Mouse (Mus musculus) thymus, adult 2 months (tissue): ENCODE results near the gene Kat8. TPM values are rescaled to one million over a fixed set of nuclear protein-coding genes. Genes with fewer than 3 reads are reported as not detected.

Experiments
- DNase-seq: peaks from one replicate; pipeline ENCODE4 v3.0.0; 2021
- H3K27ac ChIP-seq: fragments of 200-500 bp; 2 replicates; pipeline ENCODE4 v1.5.1; 2012; ENCODE audit warnings: low read length, control low read depth; ENCODE audit not compliant: control insufficient read depth, insufficient read depth
- H3K27me3 ChIP-seq: fragments of 200-500 bp; 2 replicates; pipeline ENCODE4 v1.6.1; 2012; ENCODE audit warnings: mild to moderate bottlenecking, low read length, moderate library complexity, mixed read lengths; ENCODE audit not compliant: control insufficient read depth, insufficient read depth
- H3K36me3 ChIP-seq: fragments of 200-500 bp; 2 replicates; pipeline ENCODE4 v1.6.1; 2012; ENCODE audit warnings: mild to moderate bottlenecking, low read length, moderate library complexity; ENCODE audit not compliant: control insufficient read depth, insufficient read depth
- H3K4me1 ChIP-seq: fragments of 200-500 bp; replicated peaks from 2 replicates; pipeline ENCODE4 v1.6.1; 2012; ENCODE audit warnings: low read length; ENCODE audit not compliant: control insufficient read depth, insufficient read depth
- H3K4me3 ChIP-seq: fragments of 200-500 bp; 2 replicates; pipeline ENCODE4 v1.5.1; 2012; ENCODE audit warnings: mild to moderate bottlenecking, low read length, control low read depth, moderate library complexity; ENCODE audit not compliant: control insufficient read depth, insufficient read depth
- CTCF ChIP-seq: fragments of 200-500 bp; IDR thresholded peaks from 2 replicates; pipeline ENCODE4 v1.5.1; 2012; ENCODE audit warnings: mild to moderate bottlenecking, control low read depth, low read length, moderate library complexity, borderline replicate concordance; ENCODE audit not compliant: control insufficient read depth, poor library complexity, insufficient read depth; ENCODE audit errors: extremely low read depth
- POLR2A ChIP-seq: fragments of 200-500 bp; IDR thresholded peaks from 2 replicates; pipeline ENCODE4 v1.6.1; 2012; ENCODE audit warnings: mild to moderate bottlenecking, low read length, control low read depth, moderate library complexity; ENCODE audit not compliant: control insufficient read depth, poor library complexity, insufficient read depth; ENCODE audit errors: extremely low read depth
- WGBS: fragments of 180-500 bp; shearing (Covaris S2); methylation state at CpG from one replicate; pipeline ENCODE4 v1.1.7; 2018; 5-methylcytosine and 5-hydroxymethylcytosine counted together
- polyA plus RNA-seq: library from polyadenylated mRNA; depleted of rRNA; stranded (reverse); fragments of >200 nt; gene quantifications from 2 replicates; pipeline ENCODE4 v1.2.3, GENCODE M21; 2012

Gene Kat8
- polyA plus RNA-seq, 1 experiment = 29.4 TPM

GRCm38 (mm10) chr7:127918203-127918602 is 5.9 kb downstream of the Kat8 start:
- no peak overlapping the region for H3K4me3 ChIP-seq
- H3K4me1 ChIP-seq = 0 out of 2 replicates have a peak, but pooled peaks cover 3% of the 10 kb centered on the region
- TF ChIP-seq POLR2A (no peak), CTCF (no peak)
- no peaks in the 10 kb centered on the region for H3K27me3 ChIP-seq
- H3K27ac ChIP-seq = no peak overlapping the region
- WGBS = 52% methylated on average over 3 of the region's 3 CpGs
- DNase-seq = peak; percentile 75
- peaks cover 12% of the 10 kb centered on the region for H3K36me3 ChIP-seq

- Histone ChIP-seq H3K4me1 (0 out of 2 replicates have a peak, but pooled peaks cover 3% of the 10 kb centered on the region), H3K36me3 (peaks cover 12% of the 10 kb centered on the region), H3K4me3 (no peak overlapping the region), H3K27ac (no peak overlapping the region), H3K27me3 (no peaks in the 10 kb centered on the region)
- DNase-seq = peak; percentile 24
- TF ChIP-seq POLR2A = no peak
- no peak for TF ChIP-seq CTCF
- 92% methylated on average over 7 of the region's 7 CpGs for WGBS
Measured at GRCm38 (mm10) chr7:127919290-127919689, 7.0 kb downstream of the Kat8 start.

GRCm38 (mm10) chr7:127921516-127921915 is 9.2 kb downstream of the Kat8 start:
- Histone ChIP-seq H3K27ac (no peak overlapping the region), H3K4me3 (no peak overlapping the region), H3K4me1 (0 out of 2 replicates have a peak, but pooled peaks cover 3% of the 10 kb centered on the region), H3K36me3 (peaks cover 18% of the 10 kb centered on the region), H3K27me3 (no peaks in the 10 kb centered on the region)
- DNase-seq = no peak
- 76% methylated on average over 8 of the region's 8 CpGs for WGBS
- TF ChIP-seq CTCF (no peak), POLR2A (no peak)

- H3K36me3 ChIP-seq = peaks cover 18% of the 10 kb centered on the region
- 54% methylated on average over 6 of the region's 6 CpGs for WGBS
- H3K27ac ChIP-seq = peak overlapping the region; percentile 41
- H3K27me3 ChIP-seq = no peaks in the 10 kb centered on the region
- H3K4me1 ChIP-seq = 0 out of 2 replicates have a peak, but pooled peaks cover 3% of the 10 kb centered on the region
- DNase-seq = no peak
- no peak overlapping the region for H3K4me3 ChIP-seq
- TF ChIP-seq POLR2A = no peak
- TF ChIP-seq CTCF = no peak
Measured at GRCm38 (mm10) chr7:127922451-127923275, 10.3 kb downstream of the Kat8 start.

- Histone ChIP-seq H3K4me1 (0 out of 2 replicates have a peak, but pooled peaks cover 3% of the 10 kb centered on the region), H3K4me3 (no peak overlapping the region), H3K27ac (no peak overlapping the region), H3K36me3 (peaks cover 18% of the 10 kb centered on the region), H3K27me3 (no peaks in the 10 kb centered on the region)
- 98% methylated on average over 5 of the region's 5 CpGs for WGBS
- no peak for DNase-seq
- no peak for TF ChIP-seq POLR2A
- no peak for TF ChIP-seq CTCF
Measured at GRCm38 (mm10) chr7:127923714-127924113, 11.4 kb downstream of the Kat8 start.

- Histone ChIP-seq H3K36me3 (peaks cover 18% of the 10 kb centered on the region), H3K27me3 (no peaks in the 10 kb centered on the region), H3K4me3 (no peak overlapping the region), H3K27ac (no peak overlapping the region), H3K4me1 (0 out of 2 replicates have a peak, but pooled peaks cover 3% of the 10 kb centered on the region)
- TF ChIP-seq POLR2A (no peak), CTCF (no peak)
- 98% methylated on average over 5 of the region's 5 CpGs for WGBS
- no peak for DNase-seq
Measured at GRCm38 (mm10) chr7:127925252-127925651, 12.9 kb downstream of the Kat8 start.
